Mouse (Mus musculus): ENCODE measurements around the gene Ankrd22.

Gene Ankrd22

DNA sequence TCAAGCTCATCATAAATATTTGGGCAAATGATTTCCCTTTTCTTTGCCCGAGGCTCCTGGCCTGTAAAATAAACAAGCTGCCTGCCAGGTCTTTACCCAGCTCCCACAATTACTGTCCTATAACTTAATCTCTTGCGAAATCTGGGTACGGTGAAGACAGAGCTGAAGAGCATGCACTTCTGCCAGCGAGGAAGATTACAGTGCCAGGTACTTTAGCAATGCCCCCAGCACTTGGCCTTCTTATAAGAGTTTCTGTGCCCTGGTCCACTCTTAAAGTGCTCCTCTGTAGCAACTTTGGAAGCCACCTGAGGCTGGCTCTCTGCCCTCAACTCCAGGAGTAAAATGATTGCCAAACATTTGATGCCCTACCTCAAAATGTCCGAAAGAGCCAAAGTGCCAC, 70.5 kb downstream of the Ankrd22 start:
- no peak for DNase-seq (ENCODE audit: low read depth in 1 of 2, low spot score in 2 of 2)

DNA sequence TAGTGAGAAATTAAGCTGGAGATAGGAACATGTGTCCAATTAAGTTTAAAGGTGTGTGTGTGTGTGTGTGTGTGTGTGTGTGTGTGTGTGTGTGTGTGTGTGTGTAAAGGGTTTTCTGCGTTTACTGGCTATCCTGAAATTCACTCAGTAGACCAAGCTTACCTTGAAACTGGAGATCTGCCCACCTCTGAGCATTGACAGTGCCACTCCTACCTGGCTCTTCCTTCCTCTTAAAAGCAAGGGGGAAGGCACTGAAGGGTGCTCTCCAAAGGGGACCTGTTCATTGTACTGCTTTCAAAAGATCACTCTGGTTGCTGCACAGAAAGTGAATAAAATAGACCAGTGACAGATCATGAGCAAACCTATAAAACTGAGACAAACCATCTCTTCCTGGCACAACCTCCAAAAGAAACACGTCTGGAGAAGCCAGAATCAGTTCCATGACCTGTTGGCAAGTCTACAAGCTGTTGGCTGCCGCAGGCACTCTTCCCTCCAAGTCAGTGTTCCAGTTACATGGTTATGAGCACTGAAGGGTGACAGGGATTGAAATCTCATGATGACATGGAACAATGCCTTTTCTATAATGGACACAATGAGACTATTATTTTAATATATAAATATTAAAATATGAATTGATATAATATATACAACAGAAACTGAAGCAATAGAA, 76.7 kb downstream of the Ankrd22 start:
- no peak for DNase-seq (ENCODE audit: low read depth in 1 of 2, low spot score in 2 of 2)

DNA sequence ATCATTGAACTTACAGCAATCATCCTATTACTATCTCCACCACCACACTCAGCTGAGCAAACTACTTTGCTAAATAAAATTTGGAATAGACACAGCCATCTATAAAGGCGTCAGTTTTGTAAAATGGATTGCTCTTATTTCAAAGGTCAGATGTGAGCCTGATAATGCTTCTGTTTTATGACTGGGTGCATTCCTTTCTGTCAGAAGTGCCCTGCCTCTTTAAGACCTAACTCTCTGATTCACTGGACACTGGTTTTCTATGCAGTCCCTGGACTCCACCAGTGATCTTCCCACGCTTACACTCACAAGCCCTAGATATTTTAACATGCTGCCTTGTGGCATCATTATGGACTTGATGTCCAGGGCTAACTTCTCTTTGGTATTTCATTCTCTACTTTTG, 87.7 kb downstream of the Ankrd22 start:
- no peak for DNase-seq (ENCODE audit: low read depth in 1 of 2, low spot score in 2 of 2)

DNA sequence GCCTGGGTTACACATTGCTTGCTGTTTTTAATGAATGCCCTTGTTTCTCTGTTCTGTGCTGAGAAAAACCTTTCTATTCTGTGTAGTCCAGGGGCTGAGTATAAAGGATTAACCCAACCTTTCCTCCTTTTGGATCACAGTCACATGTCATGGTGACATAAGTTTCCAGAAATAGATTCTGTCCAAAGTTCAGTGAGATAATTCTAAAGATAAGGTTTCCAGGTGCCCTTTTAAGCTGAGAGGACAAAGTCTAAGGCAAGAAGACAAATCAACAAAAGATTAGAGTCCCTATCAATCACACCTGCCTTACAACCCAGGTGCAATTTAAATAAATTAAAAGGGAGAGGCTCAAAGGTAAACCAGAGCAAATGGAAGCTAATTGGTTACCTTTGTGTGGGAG, 91.6 kb downstream of the Ankrd22 start:
- no peak for DNase-seq (ENCODE audit: low read depth in 1 of 2, low spot score in 2 of 2)
